Mouse (Mus musculus): ENCODE measurements around the gene Stxbp5l. TPM values are rescaled to one million over a fixed set of nuclear protein-coding genes. Genes with fewer than 3 reads are reported as not detected.
A peak's percentile ranks its signal among the peaks of the same experiment; 100 is the strongest.

The Stxbp5l gene
- polyA plus RNA-seq, 1 experiment from 2014 or later, result 2.4 TPM

GRCm38 (mm10) chr16:37338177-37338576, 46.6 kb downstream of the Stxbp5l start:
- no peaks in the 10 kb centered on the region for H3K4me1 ChIP-seq (ENCODE audit: control insufficient read depth, insufficient read depth, low read length)
- WGBS, result 86% methylated on average over 1 of the region's 1 CpGs
- ATAC-seq, result no peak
- no peak overlapping the region for H3K4me2 ChIP-seq (ENCODE audit: low read depth, low read length)
- H3K9me3 ChIP-seq (ENCODE audit: control insufficient read depth, low read length), result no peaks in the 10 kb centered on the region
- no peak overlapping the region for H3K27ac ChIP-seq (ENCODE audit: low read length)
- no peaks in the 10 kb centered on the region for H3K36me3 ChIP-seq (ENCODE audit: control insufficient read depth, insufficient read depth, low read length)
- no peaks in the 10 kb centered on the region for H3K27me3 ChIP-seq (replicated peaks; ENCODE audit: control insufficient read depth, insufficient read depth, low read length)
- H3K9ac ChIP-seq (ENCODE audit: low read depth, low read length), result no peak overlapping the region
- H3K4me3 ChIP-seq (ENCODE audit: low read length), result no peak overlapping the region

DNA sequence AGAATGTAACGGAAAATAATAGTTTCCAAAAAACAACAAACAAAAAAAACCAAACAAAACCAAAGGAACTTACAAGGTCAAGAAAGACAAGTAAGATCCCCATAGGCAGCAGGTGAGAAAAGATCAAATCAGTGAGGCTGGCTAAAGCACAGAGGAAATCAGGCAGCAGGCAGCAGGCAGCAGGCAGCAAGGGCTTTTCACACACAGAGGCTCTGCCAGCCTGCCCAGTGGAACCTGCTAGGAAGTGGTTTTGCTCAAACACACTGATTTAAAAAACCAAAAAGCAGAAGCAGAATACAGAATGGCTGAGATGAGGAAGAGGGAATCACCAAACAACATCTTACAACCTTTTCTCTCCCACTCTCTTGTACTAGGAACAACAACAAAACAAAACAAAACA, 47.2 kb downstream of the Stxbp5l start:
- Histone ChIP-seq H3K9me3 (ENCODE audit: control insufficient read depth, low read length) (no peaks in the 10 kb centered on the region), H3K4me3 (ENCODE audit: low read length) (no peak overlapping the region), H3K9ac (ENCODE audit: low read depth, low read length) (no peak overlapping the region), H3K4me2 (ENCODE audit: low read depth, low read length) (no peak overlapping the region), H3K36me3 (ENCODE audit: control insufficient read depth, insufficient read depth, low read length) (no peaks in the 10 kb centered on the region), H3K4me1 (ENCODE audit: control insufficient read depth, insufficient read depth, low read length) (no peaks in the 10 kb centered on the region), H3K27ac (ENCODE audit: low read length) (no peak overlapping the region), H3K27me3 (replicated peaks; ENCODE audit: control insufficient read depth, insufficient read depth, low read length) (no peaks in the 10 kb centered on the region)
- WGBS, result 83% methylated on average over 1 of the region's 1 CpGs
- no peak for ATAC-seq

GRCm38 (mm10) chr16:37304441-37304840, 80.3 kb downstream of the Stxbp5l start:
- Histone ChIP-seq H3K9me3 (ENCODE audit: control insufficient read depth, low read length) (no peaks in the 10 kb centered on the region), H3K27ac (ENCODE audit: low read length) (no peak overlapping the region), H3K9ac (ENCODE audit: low read depth, low read length) (no peak overlapping the region), H3K4me1 (ENCODE audit: control insufficient read depth, insufficient read depth, low read length) (no peaks in the 10 kb centered on the region), H3K4me2 (ENCODE audit: low read depth, low read length) (no peak overlapping the region), H3K4me3 (ENCODE audit: low read length) (no peak overlapping the region), H3K36me3 (ENCODE audit: control insufficient read depth, insufficient read depth, low read length) (no peaks in the 10 kb centered on the region), H3K27me3 (replicated peaks; ENCODE audit: control insufficient read depth, insufficient read depth, low read length) (no peaks in the 10 kb centered on the region)
- WGBS, result 85% methylated on average over 1 of the region's 1 CpGs
- ATAC-seq, result no peak

- ATAC-seq, result no peak
- Histone ChIP-seq H3K36me3 (ENCODE audit: control insufficient read depth, insufficient read depth, low read length) (no peaks in the 10 kb centered on the region), H3K27ac (ENCODE audit: low read length) (no peak overlapping the region), H3K9me3 (ENCODE audit: control insufficient read depth, low read length) (no peaks in the 10 kb centered on the region), H3K27me3 (replicated peaks; ENCODE audit: control insufficient read depth, insufficient read depth, low read length) (no peaks in the 10 kb centered on the region), H3K4me1 (ENCODE audit: control insufficient read depth, insufficient read depth, low read length) (no peaks in the 10 kb centered on the region), H3K9ac (ENCODE audit: low read depth, low read length) (no peak overlapping the region), H3K4me2 (ENCODE audit: low read depth, low read length) (no peak overlapping the region), H3K4me3 (ENCODE audit: low read length) (no peak overlapping the region)
- WGBS, result 80% methylated on average over 1 of the region's 1 CpGs
These were observed 92.2 kb downstream of the Stxbp5l start for GRCm38 (mm10) chr16:37292593-37292992.

GRCm38 (mm10) chr16:37280206-37280605, 104.6 kb downstream of the Stxbp5l start:
- Histone ChIP-seq H3K27me3 (replicated peaks; ENCODE audit: control insufficient read depth, insufficient read depth, low read length) (no peaks in the 10 kb centered on the region), H3K9ac (ENCODE audit: low read depth, low read length) (no peak overlapping the region), H3K4me2 (ENCODE audit: low read depth, low read length) (no peak overlapping the region), H3K4me1 (ENCODE audit: control insufficient read depth, insufficient read depth, low read length) (no peaks in the 10 kb centered on the region), H3K4me3 (ENCODE audit: low read length) (no peak overlapping the region), H3K36me3 (ENCODE audit: control insufficient read depth, insufficient read depth, low read length) (no peaks in the 10 kb centered on the region), H3K9me3 (ENCODE audit: control insufficient read depth, low read length) (no peaks in the 10 kb centered on the region), H3K27ac (ENCODE audit: low read length) (no peak overlapping the region)
- no peak for ATAC-seq
- WGBS, result 36% methylated on average over 1 of the region's 1 CpGs

DNA sequence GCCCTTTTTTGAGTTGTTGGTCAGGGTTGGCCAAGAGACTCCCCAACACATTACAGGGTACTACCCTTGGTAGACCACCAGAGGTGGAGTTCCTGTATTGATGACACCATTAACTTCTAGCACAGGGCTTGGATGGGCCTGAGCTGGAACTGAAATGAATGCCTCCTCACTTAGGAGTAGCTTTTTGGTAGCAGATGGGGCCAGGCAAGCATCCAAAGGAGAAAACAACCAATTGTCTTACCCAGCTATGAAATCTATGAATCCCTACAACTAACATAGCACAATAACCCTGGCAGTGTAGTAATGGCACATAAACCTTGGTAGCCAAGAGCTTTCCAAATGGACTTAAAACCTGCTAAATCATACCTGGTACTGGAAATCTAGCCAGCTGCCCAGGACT, 111.1 kb downstream of the Stxbp5l start:
- H3K36me3 ChIP-seq (ENCODE audit: control insufficient read depth, insufficient read depth, low read length), result no peaks in the 10 kb centered on the region
- ATAC-seq, result no peak
- no peak overlapping the region for H3K4me3 ChIP-seq (ENCODE audit: low read length)
- no peaks in the 10 kb centered on the region for H3K4me1 ChIP-seq (ENCODE audit: control insufficient read depth, insufficient read depth, low read length)
- no peak overlapping the region for H3K27ac ChIP-seq (ENCODE audit: low read length)
- no peaks in the 10 kb centered on the region for H3K27me3 ChIP-seq (replicated peaks; ENCODE audit: control insufficient read depth, insufficient read depth, low read length)
- H3K9ac ChIP-seq (ENCODE audit: low read depth, low read length), result no peak overlapping the region
- H3K9me3 ChIP-seq (ENCODE audit: control insufficient read depth, low read length), result no peaks in the 10 kb centered on the region
- no peak overlapping the region for H3K4me2 ChIP-seq (ENCODE audit: low read depth, low read length)

GRCm38 (mm10) chr16:37261678-37262077, 123.1 kb downstream of the Stxbp5l start:
- Histone ChIP-seq H3K27me3 (replicated peaks; ENCODE audit: control insufficient read depth, insufficient read depth, low read length) (no peaks in the 10 kb centered on the region), H3K27ac (ENCODE audit: low read length) (no peak overlapping the region), H3K4me3 (ENCODE audit: low read length) (no peak overlapping the region), H3K4me2 (ENCODE audit: low read depth, low read length) (no peak overlapping the region), H3K9ac (ENCODE audit: low read depth, low read length) (no peak overlapping the region), H3K4me1 (ENCODE audit: control insufficient read depth, insufficient read depth, low read length) (no peaks in the 10 kb centered on the region), H3K9me3 (ENCODE audit: control insufficient read depth, low read length) (no peaks in the 10 kb centered on the region), H3K36me3 (ENCODE audit: control insufficient read depth, insufficient read depth, low read length) (no peaks in the 10 kb centered on the region)
- WGBS, result 48% methylated on average over 3 of the region's 3 CpGs
- no peak for ATAC-seq

GRCm38 (mm10) chr16:37219151-37219550, 165.6 kb downstream of the Stxbp5l start:
- Histone ChIP-seq H3K4me1 (ENCODE audit: control insufficient read depth, insufficient read depth, low read length) (no peaks in the 10 kb centered on the region), H3K36me3 (ENCODE audit: control insufficient read depth, insufficient read depth, low read length) (no peaks in the 10 kb centered on the region), H3K27ac (ENCODE audit: low read length) (no peak overlapping the region), H3K4me2 (ENCODE audit: low read depth, low read length) (no peak overlapping the region), H3K9me3 (ENCODE audit: control insufficient read depth, low read length) (no peaks in the 10 kb centered on the region), H3K4me3 (ENCODE audit: low read length) (no peak overlapping the region), H3K27me3 (replicated peaks; ENCODE audit: control insufficient read depth, insufficient read depth, low read length) (no peaks in the 10 kb centered on the region), H3K9ac (ENCODE audit: low read depth, low read length) (no peak overlapping the region)
- ATAC-seq, result no peak
- 86% methylated on average over 1 of the region's 1 CpGs for WGBS

DNA sequence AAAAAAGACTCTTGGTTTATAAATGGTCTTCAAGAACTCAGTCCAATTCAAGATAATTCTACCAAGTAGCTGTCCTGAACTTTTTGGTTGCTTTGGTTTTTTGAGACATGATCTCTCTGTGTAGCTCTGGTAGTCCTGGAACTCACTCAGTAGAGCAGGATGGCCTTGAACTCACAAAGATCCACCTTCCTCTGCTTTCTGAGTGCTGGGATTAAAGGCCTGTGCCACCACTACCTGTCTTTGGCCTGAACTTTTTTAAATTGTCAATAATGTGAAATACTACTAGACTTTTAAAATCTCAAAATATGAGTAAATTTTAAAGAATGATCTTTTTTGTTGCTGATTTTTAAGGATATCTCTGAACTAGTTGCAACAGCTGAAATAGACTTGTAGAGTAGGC, 176.0 kb downstream of the Stxbp5l start:
- no peaks in the 10 kb centered on the region for H3K9me3 ChIP-seq (ENCODE audit: control insufficient read depth, low read length)
- no peaks in the 10 kb centered on the region for H3K27me3 ChIP-seq (replicated peaks; ENCODE audit: control insufficient read depth, insufficient read depth, low read length)
- no peaks in the 10 kb centered on the region for H3K36me3 ChIP-seq (ENCODE audit: control insufficient read depth, insufficient read depth, low read length)
- no peak overlapping the region for H3K4me2 ChIP-seq (ENCODE audit: low read depth, low read length)
- no peak for ATAC-seq
- no peaks in the 10 kb centered on the region for H3K4me1 ChIP-seq (ENCODE audit: control insufficient read depth, insufficient read depth, low read length)
- H3K9ac ChIP-seq (ENCODE audit: low read depth, low read length), result no peak overlapping the region
- H3K27ac ChIP-seq (ENCODE audit: low read length), result no peak overlapping the region
- no peak overlapping the region for H3K4me3 ChIP-seq (ENCODE audit: low read length)

DNA sequence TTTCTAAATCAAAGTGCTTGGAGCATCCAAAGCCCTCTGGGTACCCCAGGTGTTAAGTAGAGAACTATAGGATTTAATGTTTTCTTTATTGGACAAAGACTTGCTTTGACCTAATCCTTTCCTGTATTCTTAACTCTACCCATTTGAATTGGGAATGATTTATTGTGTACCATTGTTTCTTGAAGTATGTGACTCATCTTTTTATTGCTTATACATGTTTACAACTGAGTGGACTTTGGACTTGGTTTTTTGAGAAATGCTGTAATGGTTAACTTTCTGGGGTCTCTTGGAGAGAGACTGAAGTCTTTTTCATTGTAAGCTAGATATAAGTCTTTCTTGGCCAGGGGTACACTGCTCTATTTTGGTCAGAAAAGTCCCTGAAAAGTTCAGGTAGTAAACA, 190.6 kb downstream of the Stxbp5l start:
- H3K4me3 ChIP-seq (ENCODE audit: low read length), result no peak overlapping the region
- H3K27ac ChIP-seq (ENCODE audit: low read length), result no peak overlapping the region
- H3K4me2 ChIP-seq (ENCODE audit: low read depth, low read length), result no peak overlapping the region
- H3K36me3 ChIP-seq (ENCODE audit: control insufficient read depth, insufficient read depth, low read length), result no peaks in the 10 kb centered on the region
- no peak overlapping the region for H3K9ac ChIP-seq (ENCODE audit: low read depth, low read length)
- H3K9me3 ChIP-seq (ENCODE audit: control insufficient read depth, low read length), result no peaks in the 10 kb centered on the region
- peak; percentile 60; the same call in 1 of the 2 replicates for ATAC-seq
- H3K4me1 ChIP-seq (ENCODE audit: control insufficient read depth, insufficient read depth, low read length), result no peaks in the 10 kb centered on the region
- no peaks in the 10 kb centered on the region for H3K27me3 ChIP-seq (replicated peaks; ENCODE audit: control insufficient read depth, insufficient read depth, low read length)

Data from intestine, embryonic 16.5 days (tissue).